Mouse (Mus musculus) testis, adult 2 months (tissue): ENCODE results near the gene Atg4a-ps.

ENCODE experiments used
- CTCF ChIP-seq: fragments of 200-500 bp; IDR thresholded peaks from 2 replicates; pipeline ENCODE4 v1.5.1; 2012; ENCODE audit warnings: low read depth, mild to moderate bottlenecking, inconsistent platforms, low read length, moderate library complexity; ENCODE audit not compliant: control insufficient read depth, insufficient read depth, insufficient replicate concordance
- POLR2A ChIP-seq: fragments of 200-500 bp; IDR thresholded peaks from 2 replicates; pipeline ENCODE4 v1.6.1; 2012; ENCODE audit warnings: low read depth, mild to moderate bottlenecking, inconsistent platforms, low read length, moderate library complexity; ENCODE audit not compliant: control insufficient read depth

GRCm38 (mm10) chr3:103650406-103650805, 4.5 kb upstream of the Atg4a-ps start:
- TF ChIP-seq POLR2A (no peak), CTCF (no peak)
